Mouse (Mus musculus) erythroblast, embryonic 14.5 days (primary cell): ENCODE results near the gene Clstn2. TPM values are rescaled to one million over a fixed set of nuclear protein-coding genes. Genes with fewer than 3 reads are reported as not detected.

ENCODE experiments used
- H3K27me3 ChIP-seq: 2 replicates; pipeline ENCODE4 v1.6.1; 2012; ENCODE audit warnings: inconsistent platforms; ENCODE audit not compliant: control insufficient read depth
- H3K36me3 ChIP-seq: 2 replicates; pipeline ENCODE4 v1.6.1; 2012; ENCODE audit warnings: mild to moderate bottlenecking, inconsistent platforms; ENCODE audit not compliant: control insufficient read depth
- H3K4me1 ChIP-seq: 2 replicates; pipeline ENCODE4 v1.6.1; 2012; ENCODE audit warnings: inconsistent platforms; ENCODE audit not compliant: control insufficient read depth
- H3K4me3 ChIP-seq: replicated peaks from 2 replicates; pipeline ENCODE3; 2012; ENCODE audit warnings: moderate library complexity, mild to moderate bottlenecking, inconsistent platforms
- H3K9me3 ChIP-seq: 2 replicates; pipeline ENCODE4 v1.6.1; 2012; ENCODE audit warnings: low read length, inconsistent platforms, mixed read lengths; ENCODE audit not compliant: control insufficient read depth
- GATA1 ChIP-seq: IDR thresholded peaks from 2 replicates; pipeline ENCODE4 v1.6.1; 2012; ENCODE audit warnings: low read length, inconsistent platforms, mixed read lengths
- TAL1 ChIP-seq: IDR thresholded peaks from 3 replicates; pipeline ENCODE4 v1.6.1; 2012; ENCODE audit warnings: low read length, inconsistent platforms, mixed read lengths
- polyA plus RNA-seq: library from polyadenylated mRNA; stranded (reverse); fragments of >175 nt; gene quantifications from 2 replicates; pipeline ENCODE4 v1.2.3, GENCODE M21; 2012

Clstn2 gene
- polyA plus RNA-seq, 1 experiment = not detected

DNA sequence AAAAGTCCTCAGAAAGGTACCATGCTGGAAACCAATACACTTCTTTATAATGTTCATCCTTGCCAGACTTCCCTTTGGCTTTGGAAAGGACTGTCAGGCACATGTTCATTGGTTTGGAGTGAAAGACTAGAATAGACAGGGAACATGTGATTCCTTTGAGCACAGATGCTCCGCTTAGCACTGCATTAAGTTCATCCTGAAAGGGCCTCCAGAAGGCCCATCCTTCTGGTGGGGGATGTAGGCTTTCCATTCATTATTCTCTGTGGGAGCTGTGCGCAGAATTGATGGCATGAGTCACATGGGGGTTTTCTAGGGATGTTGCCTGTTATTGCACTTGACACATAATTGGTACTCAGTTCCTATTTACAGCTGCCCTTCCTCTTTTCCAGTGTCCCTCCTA, 498.8 kb downstream of the Clstn2 start:
- peaks cover 14% of the 10 kb centered on the region for H3K9me3 ChIP-seq

DNA sequence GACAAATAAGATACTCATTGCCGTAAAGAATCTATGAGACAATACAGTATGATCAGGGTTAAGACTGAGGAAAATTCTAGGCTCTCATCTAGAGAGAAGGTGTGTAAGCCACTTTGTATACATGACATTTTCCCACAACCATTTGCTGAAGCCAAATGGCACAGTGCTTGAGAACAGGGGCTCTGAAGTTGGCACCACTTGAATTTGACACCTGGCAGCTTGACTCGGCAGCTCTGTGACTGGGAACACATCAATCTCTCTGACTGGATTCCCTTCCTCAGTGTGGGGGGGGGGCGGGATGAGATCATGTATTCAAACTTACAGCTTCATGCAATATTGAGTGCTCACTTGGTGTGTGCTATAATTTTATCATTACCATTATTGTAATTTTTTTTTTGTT, 499.7 kb downstream of the Clstn2 start:
- Histone ChIP-seq H3K36me3 (no peaks in the 10 kb centered on the region), H3K27me3 (no peaks in the 10 kb centered on the region), H3K9me3 (peaks cover 12% of the 10 kb centered on the region), H3K4me3 (no peak overlapping the region), H3K4me1 (no peaks in the 10 kb centered on the region)
- no peak for TF ChIP-seq TAL1
- TF ChIP-seq GATA1 = no peak

More for the DNA sequence above, 498.8 kb downstream of the Clstn2 start:
- Histone ChIP-seq H3K4me1 (no peaks in the 10 kb centered on the region), H3K4me3 (no peak overlapping the region), H3K36me3 (no peaks in the 10 kb centered on the region), H3K27me3 (no peaks in the 10 kb centered on the region)
- TF ChIP-seq TAL1 (no peak), GATA1 (no peak)

DNA sequence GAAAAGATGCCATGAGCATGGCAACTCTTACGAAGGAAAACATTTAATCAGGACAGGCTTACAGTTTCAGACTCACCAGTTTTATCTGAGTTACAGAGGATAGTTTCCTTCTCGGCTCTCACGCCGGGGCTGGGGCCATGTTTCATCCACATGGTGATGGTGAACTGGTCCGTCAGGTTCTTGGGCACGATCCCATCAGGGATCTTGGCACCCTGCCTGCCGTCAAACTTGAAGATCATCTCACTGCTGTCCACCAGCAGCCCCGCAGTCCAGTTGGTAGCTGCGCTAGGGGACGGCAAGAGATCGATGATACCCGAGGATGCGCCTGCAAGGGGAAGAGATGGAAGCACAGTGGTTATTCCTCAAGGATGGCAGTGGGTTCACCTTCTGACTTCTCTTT, 500.4 kb downstream of the Clstn2 start:
- Histone ChIP-seq H3K4me3 (no peak overlapping the region), H3K36me3 (no peaks in the 10 kb centered on the region), H3K27me3 (no peaks in the 10 kb centered on the region), H3K4me1 (no peaks in the 10 kb centered on the region), H3K9me3 (peaks cover 12% of the 10 kb centered on the region)
- TF ChIP-seq GATA1 (no peak), TAL1 (no peak)

DNA sequence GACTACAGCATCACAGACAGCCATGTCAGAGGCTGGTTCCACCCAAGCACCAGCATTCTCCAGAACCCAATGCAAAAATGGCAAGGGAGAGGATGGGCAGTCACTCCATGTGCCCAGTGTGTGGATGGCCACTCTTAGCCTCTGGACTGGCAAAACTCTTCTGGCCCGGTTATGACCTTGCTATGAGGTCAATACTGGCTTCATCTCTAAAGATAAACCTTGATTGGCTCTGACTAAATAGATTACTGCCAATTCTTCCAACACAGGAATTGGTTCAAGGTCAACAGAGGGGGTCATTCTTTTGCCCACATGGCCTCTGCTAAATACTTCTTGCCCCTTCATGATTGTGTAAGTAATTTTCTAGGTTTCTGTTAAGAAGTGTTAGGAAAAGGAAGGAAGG, 505.1 kb downstream of the Clstn2 start:
- Histone ChIP-seq H3K9me3 (peaks cover 17% of the 10 kb centered on the region), H3K36me3 (no peaks in the 10 kb centered on the region), H3K4me1 (no peaks in the 10 kb centered on the region), H3K27me3 (no peaks in the 10 kb centered on the region), H3K4me3 (no peak overlapping the region)
- TF ChIP-seq GATA1 (no peak), TAL1 (no peak)

DNA sequence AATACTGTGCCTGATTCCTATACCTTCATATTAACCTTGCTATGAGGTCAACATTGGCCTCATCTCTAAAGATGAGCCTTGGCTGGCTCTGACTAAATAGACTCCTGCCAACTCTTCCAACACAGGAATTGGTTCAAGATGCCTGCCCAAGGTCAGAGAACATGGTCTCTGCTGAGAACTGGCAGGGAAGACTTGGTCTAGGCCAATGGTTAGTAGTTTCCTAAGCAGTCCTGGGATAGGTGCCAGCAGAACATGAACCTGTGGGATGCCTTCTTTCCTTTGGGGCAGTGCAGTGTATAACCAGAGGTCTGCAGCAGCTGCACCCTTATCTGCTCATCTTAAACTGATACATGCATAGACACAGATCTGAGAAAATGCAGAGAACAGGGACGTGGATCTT, 505.7 kb downstream of the Clstn2 start:
- H3K4me3 ChIP-seq = no peak overlapping the region
- no peaks in the 10 kb centered on the region for H3K4me1 ChIP-seq
- no peak for TF ChIP-seq GATA1
- no peak for TF ChIP-seq TAL1
- peaks cover 12% of the 10 kb centered on the region for H3K9me3 ChIP-seq
- no peaks in the 10 kb centered on the region for H3K36me3 ChIP-seq
- H3K27me3 ChIP-seq = no peaks in the 10 kb centered on the region

DNA sequence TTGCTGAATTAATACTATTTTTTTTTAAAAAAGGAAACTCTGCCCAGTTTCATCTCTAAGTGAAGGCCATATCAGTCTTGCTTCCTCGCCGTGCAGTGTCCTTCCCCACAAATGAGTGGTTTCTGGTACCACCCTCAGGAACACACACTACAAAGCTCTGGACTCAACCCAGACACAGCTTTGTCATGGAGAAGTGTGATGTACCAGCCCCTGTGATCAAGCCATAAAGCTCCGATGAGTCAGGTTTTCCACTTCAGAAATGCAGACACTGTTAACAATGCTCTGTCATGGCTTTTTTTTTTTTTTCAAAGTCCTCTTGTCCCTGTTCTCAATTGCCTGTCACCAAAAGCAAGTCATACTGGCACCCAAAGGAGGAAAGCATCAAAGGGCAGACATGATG, 507.4 kb downstream of the Clstn2 start:
- Histone ChIP-seq H3K36me3 (no peaks in the 10 kb centered on the region), H3K27me3 (no peaks in the 10 kb centered on the region), H3K9me3 (peaks cover 15% of the 10 kb centered on the region), H3K4me1 (no peaks in the 10 kb centered on the region), H3K4me3 (no peak overlapping the region)
- TF ChIP-seq GATA1 (no peak), TAL1 (no peak)

DNA sequence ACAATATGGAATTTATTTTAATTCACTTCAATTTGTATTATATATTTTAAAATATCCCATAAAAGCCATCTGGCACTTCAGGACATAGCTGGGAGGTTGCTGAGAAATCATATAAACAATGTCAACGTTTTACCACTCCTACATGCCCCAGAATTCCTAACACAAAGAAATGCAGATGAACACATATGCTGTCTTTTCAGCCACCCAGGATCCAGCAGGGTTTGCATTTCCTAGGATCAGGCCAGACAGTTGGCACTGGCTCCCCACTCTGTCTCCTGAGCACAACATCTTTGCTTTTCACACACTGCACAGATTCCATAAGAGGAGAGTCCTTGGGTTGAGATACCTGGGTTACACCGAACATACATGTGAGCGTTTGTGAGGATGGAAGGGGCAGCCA, 508.1 kb downstream of the Clstn2 start:
- Histone ChIP-seq H3K27me3 (no peaks in the 10 kb centered on the region), H3K36me3 (no peaks in the 10 kb centered on the region), H3K9me3 (peaks cover 16% of the 10 kb centered on the region), H3K4me1 (no peaks in the 10 kb centered on the region), H3K4me3 (no peak overlapping the region)
- TF ChIP-seq TAL1 (no peak), GATA1 (no peak)

DNA sequence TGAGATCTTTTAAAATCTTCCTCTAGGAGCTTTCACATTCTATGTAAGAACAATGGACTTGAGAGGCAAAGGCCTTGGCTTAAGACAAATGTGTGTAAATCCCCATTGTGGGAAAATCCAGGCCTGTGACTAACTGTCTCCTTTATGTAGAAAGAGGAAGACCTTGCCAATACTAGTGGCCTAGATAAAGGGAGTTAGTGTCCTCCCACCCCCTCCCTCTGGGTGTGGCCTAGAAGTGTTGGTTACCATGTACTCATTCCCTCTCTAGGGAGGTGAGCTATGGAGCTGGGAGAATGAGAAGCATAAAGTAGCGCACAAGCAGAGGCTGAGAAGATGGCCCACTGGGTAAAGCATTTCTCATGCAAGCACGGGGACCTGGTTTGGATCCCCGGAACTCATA, 512.2 kb downstream of the Clstn2 start:
- Histone ChIP-seq H3K27me3 (no peaks in the 10 kb centered on the region), H3K36me3 (no peaks in the 10 kb centered on the region), H3K4me3 (no peak overlapping the region), H3K4me1 (no peaks in the 10 kb centered on the region), H3K9me3 (peaks cover 12% of the 10 kb centered on the region; the same call in 1 of the 2 replicates)
- TF ChIP-seq TAL1 = no peak
- no peak for TF ChIP-seq GATA1

DNA sequence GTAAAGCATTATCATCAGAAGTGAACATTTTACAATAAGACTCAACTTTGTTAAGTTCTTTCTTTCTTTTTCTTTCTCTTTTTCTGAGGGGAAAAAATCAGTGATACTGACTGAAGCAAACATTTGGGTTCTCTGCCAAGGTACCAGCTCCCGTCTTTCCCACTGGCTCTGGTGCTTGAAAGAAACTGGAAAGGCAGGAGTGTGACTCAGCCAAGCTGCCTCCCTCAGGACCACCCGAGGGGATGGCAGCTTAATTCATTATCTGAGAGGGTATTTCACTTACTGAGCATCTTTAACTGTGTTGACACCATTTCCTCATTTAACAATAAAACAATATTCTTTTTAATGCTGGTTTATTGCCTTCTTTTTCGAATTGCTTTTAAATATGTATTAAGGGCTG, 516.0 kb downstream of the Clstn2 start:
- TF ChIP-seq GATA1 = no peak
- no peak for TF ChIP-seq TAL1
- Histone ChIP-seq H3K4me1 (no peaks in the 10 kb centered on the region), H3K9me3 (peaks cover 12% of the 10 kb centered on the region; the same call in 1 of the 2 replicates), H3K4me3 (no peak overlapping the region), H3K27me3 (no peaks in the 10 kb centered on the region), H3K36me3 (no peaks in the 10 kb centered on the region)

DNA sequence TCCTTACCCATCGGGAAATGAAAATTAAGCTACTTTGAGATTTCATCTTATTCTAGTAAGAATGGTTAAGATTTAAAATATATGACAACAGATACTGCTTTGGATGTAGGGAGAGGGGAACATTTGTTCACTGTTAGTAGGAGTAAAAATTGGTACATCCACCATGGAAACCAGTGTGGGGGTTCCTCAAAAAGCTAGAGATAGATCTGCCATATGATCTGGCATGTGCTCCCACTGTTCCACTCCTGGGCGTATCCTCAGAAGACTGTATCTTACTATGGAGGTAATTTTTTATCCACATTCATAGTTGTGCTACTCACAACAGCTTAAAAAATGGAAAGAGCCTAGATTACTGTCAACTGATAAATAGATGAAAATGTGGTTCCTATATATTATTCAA, 518.3 kb downstream of the Clstn2 start:
- no peaks in the 10 kb centered on the region for H3K36me3 ChIP-seq
- no peaks in the 10 kb centered on the region for H3K27me3 ChIP-seq
- H3K4me3 ChIP-seq = no peak overlapping the region
- H3K9me3 ChIP-seq = peaks cover 7% of the 10 kb centered on the region; the same call in 1 of the 2 replicates
- TF ChIP-seq TAL1 (no peak), GATA1 (no peak)
- H3K4me1 ChIP-seq = no peaks in the 10 kb centered on the region
